Comparison of ENCODE assay signal across 10 mouse cellular contexts in genomic region chr7:27180036-27180435, GRCm38 (mm10). TPM values are rescaled to one million over a fixed set of nuclear protein-coding genes. Genes with fewer than 3 reads are reported as not detected.
A peak's percentile ranks its signal among the peaks of the same experiment; 100 is the strongest.
DNase-seq lines count a peak whose midpoint lies in the region; ATAC-seq and TF ChIP-seq lines count a peak whose summit lies in the region.
"Had no signal": no experiment of that assay in that cellular context is flagged by ENCODE, and none has a peak within 500 bp of the region (broad histone marks: within the 10 kb centered on the region; RNA-seq: fewer than 3 reads in every experiment).

No protein-coding gene starts in this region.

- no peak for TF ChIP-seq POLR2A in brain, embryonic 14.5 days (IDR thresholded peaks at IDR 0.05; ENCODE audit: borderline replicate concordance, extremely low read depth, insufficient read depth, insufficient read length, poor library complexity, severe bottlenecking)

- H3K9me3 ChIP-seq in heart, embryonic 12.5 days (replicated peaks): no peaks in the 10 kb centered on the region
- H3K9me3 ChIP-seq: neural tube, embryonic 12.5 days had no signal

- no peak overlapping the region for H3K27ac ChIP-seq in heart, embryonic 12.5 days (ENCODE audit: poor library complexity, severe bottlenecking)

- H3K4me1 ChIP-seq in heart, embryonic 12.5 days (replicated peaks): peaks cover 12% of the 10 kb centered on the region

- WGBS in heart, embryonic 12.5 days: 66% methylated on average over 5 of the region's 5 CpGs

- no peak overlapping the region for H3K4me3 ChIP-seq in heart, embryonic 12.5 days
- H3K4me3 ChIP-seq: neural tube, embryonic 12.5 days had no signal

- ATAC-seq in heart, embryonic 12.5 days (ENCODE audit: insufficient number of reproducible peaks, low FRiP score): no peak

- H3K27me3 ChIP-seq in heart, embryonic 12.5 days (replicated peaks): no peaks in the 10 kb centered on the region
- H3K27me3 ChIP-seq: neural tube, embryonic 12.5 days had no signal

- no peak overlapping the region for H3K4me2 ChIP-seq in heart, embryonic 12.5 days

- TF ChIP-seq CTCF in brain, embryonic 14.5 days (IDR thresholded peaks at IDR 0.05; ENCODE audit: borderline replicate concordance, extremely low read depth, insufficient read depth, insufficient read length): no peak

- peak; percentile 68 to 80 for DNase-seq in heart, adult 18-20 months
- peak; percentile 55 for DNase-seq in brain, embryonic 14.5 days (ENCODE audit: low read depth)
- peak; percentile 88 for DNase-seq in kidney, adult 18-20 months
- DNase-seq in lung, postnatal 10 days: peak; percentile 61
- DNase-seq in right cerebral cortex, postnatal 14 days: no peak
- no peak for DNase-seq in layer of hippocampus, adult 9-10 months (ENCODE audit: low spot score)
- no peak for DNase-seq in layer of hippocampus, adult 8-10 months (ENCODE audit: low spot score in 2 of 2)

- peaks cover 31% of the 10 kb centered on the region for H3K36me3 ChIP-seq in heart, embryonic 12.5 days

- no peak overlapping the region for H3K9ac ChIP-seq in heart, embryonic 12.5 days
- H3K9ac ChIP-seq: neural tube, embryonic 12.5 days had no signal

RNA-seq across cellular contexts. Expression of gene Gm21983, which starts 0.8 kb away (rescaled TPM):
- not detected for total RNA-seq in heart, adult 18-20 months (2021)
- 0.34 and 0.64 TPM in 2 replicates for polyA plus RNA-seq in heart, embryonic 12.5 days (2016; fragmentation: Nextera tagmentation; extraction: Ambion mirVana)
- 0.16 TPM in 1 of 2 replicates, not detected in the other for polyA plus RNA-seq in brain, embryonic 14.5 days (2012; rRNA removed)
- total RNA-seq in layer of hippocampus, adult 8-10 months (2022): not detected
- polyA plus RNA-seq: erythroblast, embryonic 14.5 days had no signal

RNA-seq across cellular contexts. Expression of gene Mia, which starts 0.9 kb away (rescaled TPM):
- under 1 TPM in 1 of 2 experiments, not detected in 1; 0.57 TPM for total RNA-seq in heart, adult 18-20 months (2021)
- 0.92 TPM in 1 of 2 replicates, not detected in the other for polyA plus RNA-seq in heart, embryonic 12.5 days (2016; fragmentation: Nextera tagmentation; extraction: Ambion mirVana)
- polyA plus RNA-seq in brain, embryonic 14.5 days (2012; rRNA removed): 12.3 and 14.6 TPM in 2 replicates
- total RNA-seq in layer of hippocampus, adult 8-10 months (2022): 1 to 10 TPM in 3 of 4 experiments, under 1 TPM in 1; 0.86 to 3.9 (median 2.5) TPM
- polyA plus RNA-seq: erythroblast, embryonic 14.5 days had no signal

RNA-seq across cellular contexts. Expression of gene Rab4b, which starts 1.3 kb away (rescaled TPM):
- 10 to 100 TPM; 10.5 to 11.6 TPM for total RNA-seq in heart, adult 18-20 months (2021)
- polyA plus RNA-seq in heart, embryonic 12.5 days (2016; fragmentation: Nextera tagmentation; extraction: Ambion mirVana): 51.2 and 53.5 TPM in 2 replicates
- 81.4 and 86.7 TPM in 2 replicates for polyA plus RNA-seq in brain, embryonic 14.5 days (2012; rRNA removed)
- 100 to 1,000 TPM in 2 of 4 experiments, 10 to 100 TPM in 2; 91.9 to 112 (median 102) TPM for total RNA-seq in layer of hippocampus, adult 8-10 months (2022)

RNA-seq across cellular contexts. Expression of gene Egln2, which starts 13.4 kb away (rescaled TPM):
- 10 to 100 TPM; 58.6 to 60.1 TPM for total RNA-seq in heart, adult 18-20 months (2021)
- polyA plus RNA-seq in heart, embryonic 12.5 days (2016; fragmentation: Nextera tagmentation; extraction: Ambion mirVana): 56.5 and 57.4 TPM in 2 replicates
- 129 and 131 TPM in 2 replicates for polyA plus RNA-seq in brain, embryonic 14.5 days (2012; rRNA removed)
- total RNA-seq in layer of hippocampus, adult 8-10 months (2022): 100 to 1,000 TPM in 3 of 4 experiments, 10 to 100 TPM in 1; 97.6 to 103 (median 102) TPM

RNA-seq across cellular contexts. Expression of gene BC024978, which starts 15.5 kb away (rescaled TPM):
- 10 to 100 TPM; 10.8 to 15.7 TPM for total RNA-seq in heart, adult 18-20 months (2021)
- polyA plus RNA-seq in heart, embryonic 12.5 days (2016; fragmentation: Nextera tagmentation; extraction: Ambion mirVana): 2.9 and 3.2 TPM in 2 replicates
- 11.9 and 13.2 TPM in 2 replicates for polyA plus RNA-seq in brain, embryonic 14.5 days (2012; rRNA removed)
- total RNA-seq in layer of hippocampus, adult 8-10 months (2022): 10 to 100 TPM; 20.9 to 27.3 (median 25.7) TPM

Comparison
In these comparisons a context has a peak if more than half of its experiments do, and no peak if none do; other contexts are left out.
1. DNase-seq: peak in heart, adult 18-20 months (2 of 2), brain, embryonic 14.5 days (single experiment), kidney, adult 18-20 months (single experiment) and lung, postnatal 10 days (single experiment); none in right cerebral cortex, postnatal 14 days (single experiment), layer of hippocampus, adult 9-10 months (single experiment) and layer of hippocampus, adult 8-10 months (0 of 2).
2. RNA of gene Rab4b, which starts 1.3 kb away (total RNA-seq): 91.9 to 112 TPM in layer of hippocampus, adult 8-10 months; 10.5 to 11.6 TPM in heart, adult 18-20 months; every median in the first group is over 4 times any median in the second.